Mouse (Mus musculus) cerebellum, adult 11 months (tissue): ENCODE measurements around the gene Qtrt1.
A peak's percentile ranks its signal among the peaks of the same experiment; 100 is the strongest.

Source experiments
- DNase-seq: peaks from one replicate; pipeline ENCODE4 v3.0.0; 2022

The Qtrt1 gene

GRCm38 (mm10) chr9:21424631-21425555 is 13.3 kb downstream of the Qtrt1 start, which contains the start of gene Dnm2:
Dnm2 (plus strand) TSS chr9:21424908.
- DNase-seq = peak; percentile 99

- DNase-seq = peak; percentile 51
Observed at GRCm38 (mm10) chr9:21425556-21425945, 13.9 kb downstream of the Qtrt1 start.

- no peak for DNase-seq
Observed at GRCm38 (mm10) chr9:21426013-21426412, 14.4 kb downstream of the Qtrt1 start.

- DNase-seq = no peak
Observed at GRCm38 (mm10) chr9:21426525-21426924, 14.9 kb downstream of the Qtrt1 start.

- DNase-seq = peak; percentile 55
Observed at GRCm38 (mm10) chr9:21427773-21428172, 16.1 kb downstream of the Qtrt1 start.

GRCm38 (mm10) chr9:21428178-21428577 is 16.5 kb downstream of the Qtrt1 start:
- no peak for DNase-seq

- no peak for DNase-seq
Observed at GRCm38 (mm10) chr9:21430724-21431123, 19.1 kb downstream of the Qtrt1 start.

GRCm38 (mm10) chr9:21432066-21432465 is 20.4 kb downstream of the Qtrt1 start:
- DNase-seq = no peak

GRCm38 (mm10) chr9:21433766-21434165 is 22.1 kb downstream of the Qtrt1 start:
- peak; percentile 56 for DNase-seq

- DNase-seq = no peak
Observed at GRCm38 (mm10) chr9:21434410-21434809, 22.8 kb downstream of the Qtrt1 start.

GRCm38 (mm10) chr9:21435777-21436635 is 24.4 kb downstream of the Qtrt1 start:
- DNase-seq = no peak

- no peak for DNase-seq
Observed at GRCm38 (mm10) chr9:21437577-21437976, 25.9 kb downstream of the Qtrt1 start.

- no peak for DNase-seq
Observed at GRCm38 (mm10) chr9:21438219-21438618, 26.6 kb downstream of the Qtrt1 start.

GRCm38 (mm10) chr9:21439456-21439855 is 27.8 kb downstream of the Qtrt1 start:
- DNase-seq = no peak

GRCm38 (mm10) chr9:21439914-21440313 is 28.3 kb downstream of the Qtrt1 start:
- DNase-seq = no peak

- DNase-seq = no peak
Observed at GRCm38 (mm10) chr9:21440387-21440786, 28.8 kb downstream of the Qtrt1 start.

GRCm38 (mm10) chr9:21443853-21444252 is 32.2 kb downstream of the Qtrt1 start:
- DNase-seq = no peak

- no peak for DNase-seq
Observed at GRCm38 (mm10) chr9:21444574-21444973, 32.9 kb downstream of the Qtrt1 start.

- DNase-seq = no peak
Observed at GRCm38 (mm10) chr9:21445081-21445744, 33.6 kb downstream of the Qtrt1 start.

- DNase-seq = no peak
Observed at GRCm38 (mm10) chr9:21447778-21448177, 36.1 kb downstream of the Qtrt1 start.

- DNase-seq = no peak
Observed at GRCm38 (mm10) chr9:21449710-21450109, 38.1 kb downstream of the Qtrt1 start.

GRCm38 (mm10) chr9:21450270-21450669 is 38.6 kb downstream of the Qtrt1 start:
- DNase-seq = no peak

GRCm38 (mm10) chr9:21451391-21451790 is 39.8 kb downstream of the Qtrt1 start:
- no peak for DNase-seq
